8 mouse cellular contexts compared by ENCODE assay signal in genomic region chrX:6399626-6400397, GRCm38 (mm10). TPM values are rescaled to one million over a fixed set of nuclear protein-coding genes. Genes with fewer than 3 reads are reported as not detected.
DNase-seq lines count a peak whose midpoint lies in the region; ATAC-seq and TF ChIP-seq lines count a peak whose summit lies in the region.

Gene Shroom4, plus strand, starts transcription at chrX:6399854.

- H3K36me3 ChIP-seq in hindbrain, embryonic 16.5 days (ENCODE audit: control insufficient read depth, insufficient read depth, low read length) = no peaks in the 10 kb centered on the region

- peak within 1 kb of the TSS; percentile 66 for H3K9ac ChIP-seq in hindbrain, embryonic 16.5 days (ENCODE audit: low read depth, low read length)

- no peaks in the 10 kb centered on the region for H3K9me3 ChIP-seq in hindbrain, embryonic 16.5 days (ENCODE audit: control insufficient read depth, low read length)

- DNase-seq in adrenal gland, adult 2 months = peak; percentile 75
- peak; percentile 36 for DNase-seq in cerebellum, postnatal 4 days (ENCODE audit: low spot score in 2 of 2)
- DNase-seq in gastrocnemius, adult 2 months = peak; percentile 72
- DNase-seq in left cerebral cortex, adult 2 months (ENCODE audit: extremely low spot score in 1 of 2, low spot score in 2 of 2) = peak; percentile 29 to 66
- peak; percentile 70 for DNase-seq in lung, postnatal 36 days
- DNase-seq in right cerebral cortex, postnatal 10 days (ENCODE audit: low spot score in 2 of 2) = peak; percentile 70

- WGBS in hindbrain, embryonic 16.5 days = 11% methylated on average over 37 of the region's 55 CpGs

- peak; percentile 97 for ATAC-seq in hindbrain, embryonic 16.5 days
- no peak for ATAC-seq in monocyte, adult 5-6 weeks (replicated peaks; ENCODE audit: insufficient number of reproducible peaks, low FRiP score, low TSS enrichment, poor library complexity, severe bottlenecking)

- H3K4me2 ChIP-seq in hindbrain, embryonic 16.5 days (ENCODE audit: low read length) = peak within 1 kb of the TSS; percentile 55

- H3K27me3 ChIP-seq in hindbrain, embryonic 16.5 days (replicated peaks; ENCODE audit: control insufficient read depth, insufficient read depth, low read length) = no peaks in the 10 kb centered on the region

- intact Hi-C loops in gastrocnemius, adult 2 months (cut with DNase I) = no loop called here
- intact Hi-C loops in left cerebral cortex, adult 2 months (cut with DNase I) = no loop called here

- no peaks in the 10 kb centered on the region for H3K4me1 ChIP-seq in hindbrain, embryonic 16.5 days (ENCODE audit: control insufficient read depth, insufficient read depth, low read depth, low read length)

- H3K4me3 ChIP-seq in gastrocnemius, adult 2 months = peak within 1 kb of the TSS; percentile 78
- H3K4me3 ChIP-seq in hindbrain, embryonic 16.5 days (ENCODE audit: low read length) = peak within 1 kb of the TSS; percentile 63
- peak within 1 kb of the TSS; percentile 50 for H3K4me3 ChIP-seq in left cerebral cortex, adult 2 months

- TF ChIP-seq CTCF in gastrocnemius, adult 2 months (IDR thresholded peaks at IDR 0.05) = no peak
- TF ChIP-seq CTCF in left cerebral cortex, adult 2 months (IDR thresholded peaks at IDR 0.05) = no peak

- H3K27ac ChIP-seq in gastrocnemius, adult 2 months = peak within 1 kb of the TSS; percentile 49
- H3K27ac ChIP-seq in hindbrain, embryonic 16.5 days (ENCODE audit: low read depth, low read length) = peak within 1 kb of the TSS; percentile 32
- H3K27ac ChIP-seq in left cerebral cortex, adult 2 months = no peak within 1 kb of the TSS

RNA-seq across cellular contexts. Expression of gene Shroom4, which starts in this region (rescaled TPM):
- 10 to 100 TPM; 17.5 to 18.9 TPM for total RNA-seq in adrenal gland, adult 2 months (2021)
- 4.2 and 4.5 TPM in 2 replicates for polyA plus RNA-seq in adrenal gland, adult 2 months (2012; rRNA removed)
- 1 to 10 TPM; 4.3 to 5.7 TPM for total RNA-seq in gastrocnemius, adult 2 months (2021)
- polyA plus RNA-seq in hindbrain, embryonic 16.5 days (2015; fragmentation: Nextera tagmentation; extraction: Ambion mirVana) = 1.2 TPM in 2 replicates
- 1 to 10 TPM; 3.9 to 4.8 TPM for total RNA-seq in left cerebral cortex, adult 2 months (2021)
- total RNA-seq in monocyte, adult 5-6 weeks (2017) = 0.19 TPM in 1 of 3 replicates, not detected in the others
